Mouse (Mus musculus): ENCODE data around the gene Gm10309. TPM values are rescaled to one million over a fixed set of nuclear protein-coding genes. Genes with fewer than 3 reads are reported as not detected.

Gm10309 gene
- polyA plus RNA-seq, 1 experiment from 2014 or later, result 0.53 TPM

GRCm38 (mm10) chr17:86499359-86500045 lies 5.5 kb downstream of the Gm10309 start:
- Histone ChIP-seq H3K4me3 (ENCODE audit: low read depth, low read length) (no peak overlapping the region), H3K27me3 (ENCODE audit: insufficient read depth, low read length) (no peaks in the 10 kb centered on the region), H3K9me3 (ENCODE audit: low read depth, low read length) (no peaks in the 10 kb centered on the region), H3K9ac (no peak overlapping the region), H3K27ac (ENCODE audit: low read depth) (peak overlapping the region; percentile 67), H3K36me3 (ENCODE audit: insufficient read depth) (no peaks in the 10 kb centered on the region), H3K4me1 (ENCODE audit: insufficient read depth) (peaks cover 4% of the 10 kb centered on the region; the same call in 1 of the 2 replicates), H3K4me2 (no peak overlapping the region)
- WGBS, result 42% methylated on average over 15 of the region's 15 CpGs
- no peak for TF ChIP-seq CTCF (IDR thresholded peaks at IDR 0.05; ENCODE audit: low read depth)
- ATAC-seq (ENCODE audit: insufficient read depth) (peak; percentile 48; the same call in 1 of the 2 replicates), DNase-seq (peak; percentile 68)

- Histone ChIP-seq H3K9me3 (ENCODE audit: low read depth, low read length) (no peaks in the 10 kb centered on the region), H3K36me3 (ENCODE audit: insufficient read depth) (no peaks in the 10 kb centered on the region), H3K4me1 (ENCODE audit: insufficient read depth) (peaks cover 4% of the 10 kb centered on the region; the same call in 1 of the 2 replicates), H3K27me3 (ENCODE audit: insufficient read depth, low read length) (no peaks in the 10 kb centered on the region), H3K9ac (no peak overlapping the region), H3K4me3 (ENCODE audit: low read depth, low read length) (no peak overlapping the region), H3K27ac (ENCODE audit: low read depth) (no peak overlapping the region), H3K4me2 (no peak overlapping the region)
- WGBS, result 86% methylated on average over 4 of the region's 4 CpGs
- DNase-seq (no peak), ATAC-seq (ENCODE audit: insufficient read depth) (no peak)
- no peak for TF ChIP-seq CTCF (IDR thresholded peaks at IDR 0.05; ENCODE audit: low read depth)
These were observed 7.7 kb downstream of the Gm10309 start for GRCm38 (mm10) chr17:86497302-86497701.

- peak; percentile 72 for TF ChIP-seq CTCF (IDR thresholded peaks at IDR 0.05; ENCODE audit: low read depth)
- Histone ChIP-seq H3K9me3 (ENCODE audit: low read depth, low read length) (no peaks in the 10 kb centered on the region), H3K27me3 (ENCODE audit: insufficient read depth, low read length) (no peaks in the 10 kb centered on the region), H3K9ac (no peak overlapping the region), H3K4me1 (ENCODE audit: insufficient read depth) (peaks cover 4% of the 10 kb centered on the region; the same call in 1 of the 2 replicates), H3K36me3 (ENCODE audit: insufficient read depth) (no peaks in the 10 kb centered on the region), H3K4me3 (ENCODE audit: low read depth, low read length) (no peak overlapping the region), H3K27ac (ENCODE audit: low read depth) (no peak overlapping the region), H3K4me2 (no peak overlapping the region)
- 82% methylated on average over 9 of the region's 9 CpGs for WGBS
- ATAC-seq (ENCODE audit: insufficient read depth) (no peak; the same call in 1 of the 2 replicates), DNase-seq (peak; percentile 80)
These were observed 8.8 kb downstream of the Gm10309 start for GRCm38 (mm10) chr17:86496123-86496771.

- 46% methylated on average over 6 of the region's 6 CpGs for WGBS
- Histone ChIP-seq H3K27me3 (ENCODE audit: insufficient read depth, low read length) (no peaks in the 10 kb centered on the region), H3K9ac (no peak overlapping the region), H3K4me2 (no peak overlapping the region), H3K36me3 (ENCODE audit: insufficient read depth) (no peaks in the 10 kb centered on the region), H3K4me3 (ENCODE audit: low read depth, low read length) (no peak overlapping the region), H3K4me1 (ENCODE audit: insufficient read depth) (peaks cover 4% of the 10 kb centered on the region; the same call in 1 of the 2 replicates), H3K27ac (ENCODE audit: low read depth) (no peak overlapping the region), H3K9me3 (ENCODE audit: low read depth, low read length) (no peaks in the 10 kb centered on the region)
- DNase-seq, result no peak
- no peak for TF ChIP-seq CTCF (IDR thresholded peaks at IDR 0.05; ENCODE audit: low read depth)
- ATAC-seq (ENCODE audit: insufficient read depth), result no peak
These were observed 10.1 kb downstream of the Gm10309 start for GRCm38 (mm10) chr17:86494895-86495294.

- TF ChIP-seq CTCF (IDR thresholded peaks at IDR 0.05; ENCODE audit: low read depth), result no peak
These were observed 10.5 kb downstream of the Gm10309 start for GRCm38 (mm10) chr17:86494494-86494893.

GRCm38 (mm10) chr17:86493891-86494420 lies 11.1 kb downstream of the Gm10309 start:
- 79% methylated on average over 8 of the region's 8 CpGs for WGBS
- Histone ChIP-seq H3K4me3 (ENCODE audit: low read depth, low read length) (no peak overlapping the region), H3K27me3 (ENCODE audit: insufficient read depth, low read length) (no peaks in the 10 kb centered on the region), H3K9ac (no peak overlapping the region), H3K4me1 (ENCODE audit: insufficient read depth) (no peaks in the 10 kb centered on the region), H3K9me3 (ENCODE audit: low read depth, low read length) (no peaks in the 10 kb centered on the region), H3K27ac (ENCODE audit: low read depth) (no peak overlapping the region), H3K36me3 (ENCODE audit: insufficient read depth) (no peaks in the 10 kb centered on the region), H3K4me2 (no peak overlapping the region)
- ATAC-seq (ENCODE audit: insufficient read depth) (no peak), DNase-seq (no peak)
- no peak for TF ChIP-seq CTCF (IDR thresholded peaks at IDR 0.05; ENCODE audit: low read depth)

More at GRCm38 (mm10) chr17:86494494-86494893, 10.5 kb downstream of the Gm10309 start:
- Histone ChIP-seq H3K9ac (no peak overlapping the region), H3K27me3 (ENCODE audit: insufficient read depth, low read length) (no peaks in the 10 kb centered on the region), H3K27ac (ENCODE audit: low read depth) (no peak overlapping the region), H3K36me3 (ENCODE audit: insufficient read depth) (no peaks in the 10 kb centered on the region), H3K4me1 (ENCODE audit: insufficient read depth) (no peaks in the 10 kb centered on the region), H3K4me2 (no peak overlapping the region), H3K9me3 (ENCODE audit: low read depth, low read length) (no peaks in the 10 kb centered on the region), H3K4me3 (ENCODE audit: low read depth, low read length) (no peak overlapping the region)
- WGBS, result 63% methylated on average over 6 of the region's 6 CpGs
- ATAC-seq (ENCODE audit: insufficient read depth), result no peak
- no peak for DNase-seq

GRCm38 (mm10) chr17:86492376-86492775 lies 12.7 kb downstream of the Gm10309 start:
- no peak for TF ChIP-seq CTCF (IDR thresholded peaks at IDR 0.05; ENCODE audit: low read depth)
- 69% methylated on average over 7 of the region's 7 CpGs for WGBS

More at GRCm38 (mm10) chr17:86492376-86492775, 12.7 kb downstream of the Gm10309 start:
- Histone ChIP-seq H3K4me2 (no peak overlapping the region), H3K4me3 (ENCODE audit: low read depth, low read length) (no peak overlapping the region), H3K36me3 (ENCODE audit: insufficient read depth) (no peaks in the 10 kb centered on the region), H3K9me3 (ENCODE audit: low read depth, low read length) (no peaks in the 10 kb centered on the region), H3K9ac (no peak overlapping the region), H3K27me3 (ENCODE audit: insufficient read depth, low read length) (no peaks in the 10 kb centered on the region), H3K4me1 (ENCODE audit: insufficient read depth) (no peaks in the 10 kb centered on the region), H3K27ac (ENCODE audit: low read depth) (no peak overlapping the region)
- ATAC-seq (ENCODE audit: insufficient read depth) (no peak), DNase-seq (no peak)

Measured in lung, embryonic 14.5 days (tissue).